Mouse (Mus musculus) MEL (cell line): Measurements from ENCODE around the gene 4930539E08Rik. TPM values are rescaled to one million over a fixed set of nuclear protein-coding genes. Genes with fewer than 3 reads are reported as not detected.

Experiments used
- DNase-seq: peaks from one replicate; pipeline ENCODE4 v3.0.0; 2011; ENCODE audit warnings: low read depth, low spot score
- H3K27ac ChIP-seq: 2 replicates; pipeline ENCODE4 v1.5.1; 2012; ENCODE audit warnings: low read depth, mild to moderate bottlenecking, control low read depth, low read length, moderate library complexity; ENCODE audit not compliant: control insufficient read depth
- H3K27me3 ChIP-seq, 2 experiments: fragments of 150-350 bp in 1 of 2; sonication (generic) in 1 of 2; 2 replicates each; pipeline ENCODE4 v1.6.1; 2012; ENCODE audit warnings: low read length in 2 of 2, mild to moderate bottlenecking in 2 of 2, improper control_type of control experiment in 1 of 2, moderate library complexity in 1 of 2; ENCODE audit not compliant: insufficient read depth in 2 of 2, control insufficient read depth in 1 of 2
- H3K36me3 ChIP-seq, 2 experiments: 2 replicates each; pipeline ENCODE4 v1.6.1; 2012 to 2014; ENCODE audit warnings: low read length in 2 of 2, improper control_type of control experiment in 1 of 2, inconsistent platforms in 1 of 2, mild to moderate bottlenecking in 1 of 2; ENCODE audit not compliant: insufficient read depth in 2 of 2, control insufficient read depth in 1 of 2
- H3K4me1 ChIP-seq, 2 experiments: fragments of 150-350 bp in 1 of 2; sonication (generic) in 1 of 2; 2 replicates each; pipeline ENCODE4 v1.6.1; 2012; ENCODE audit warnings: low read length in 2 of 2, improper control_type of control experiment in 1 of 2, mild to moderate bottlenecking in 1 of 2; ENCODE audit not compliant: insufficient read depth in 2 of 2, control insufficient read depth in 1 of 2
- H3K4me3 ChIP-seq, 2 experiments: fragments of 150-350 bp in 1 of 2; sonication (generic) in 1 of 2; 2 replicates each; pipeline ENCODE4 v1.5.1; 2012; ENCODE audit warnings: low read depth in 2 of 2, low read length in 2 of 2, mild to moderate bottlenecking in 2 of 2, moderate library complexity in 2 of 2, control low read depth in 1 of 2, improper control_type of control experiment in 1 of 2; ENCODE audit not compliant: control insufficient read depth in 1 of 2, insufficient read depth in 1 of 2
- H3K79me2 ChIP-seq: 2 replicates; pipeline ENCODE4 v1.6.1; 2012; ENCODE audit warnings: mild to moderate bottlenecking, low read length, moderate library complexity; ENCODE audit not compliant: control insufficient read depth, poor library complexity, insufficient read depth
- H3K9ac ChIP-seq: 2 replicates; pipeline ENCODE4 v1.6.1; 2012; ENCODE audit warnings: low read depth, mild to moderate bottlenecking, control low read depth, low read length, moderate library complexity; ENCODE audit not compliant: control insufficient read depth, poor library complexity, severe bottlenecking
- H3K9me3 ChIP-seq: fragments of 150-350 bp; sonication (generic); replicated peaks from 2 replicates; pipeline ENCODE4 v1.6.1; 2012; ENCODE audit warnings: mild to moderate bottlenecking, low read length, improper control_type of control experiment, moderate library complexity; ENCODE audit not compliant: insufficient read depth
- BHLHE40 ChIP-seq: IDR thresholded peaks from 2 replicates; pipeline ENCODE4 v1.6.1; 2012; ENCODE audit warnings: low read depth, mild to moderate bottlenecking, inconsistent platforms, low read length, improper control_type of control experiment, borderline replicate concordance
- CHD2 ChIP-seq: IDR thresholded peaks from 2 replicates; pipeline ENCODE4 v1.6.1; 2011; ENCODE audit warnings: low read length, improper control_type of control experiment
- CTCF ChIP-seq, 3 experiments: IDR thresholded peaks in 2 of 3; conservative IDR thresholded peaks in 1 of 3; 2 replicates each; pipeline ENCODE4 v1.5.1; 2011 to 2012; ENCODE audit warnings: low read length in 3 of 3, low read depth in 2 of 3, mild to moderate bottlenecking in 2 of 3, improper control_type of control experiment in 1 of 3, inconsistent platforms in 1 of 3, mixed read lengths in 1 of 3, moderate library complexity in 1 of 3; ENCODE audit not compliant: control insufficient read depth in 1 of 3, insufficient read depth in 1 of 3, poor library complexity in 1 of 3, severe bottlenecking in 1 of 3
- E2F4 ChIP-seq: IDR thresholded peaks from 2 replicates; pipeline ENCODE4 v1.6.1; 2011; ENCODE audit warnings: low read depth, low read length, improper control_type of control experiment, borderline replicate concordance
- ELF1 ChIP-seq: IDR thresholded peaks from 2 replicates; pipeline ENCODE4 v1.6.1; 2014; ENCODE audit warnings: low read depth, mild to moderate bottlenecking, inconsistent platforms, low read length, improper control_type of control experiment, moderate library complexity
- ETS1 ChIP-seq: IDR thresholded peaks from 2 replicates; pipeline ENCODE4 v1.6.1; 2012; ENCODE audit warnings: low read depth, mild to moderate bottlenecking, inconsistent platforms, low read length, improper control_type of control experiment, moderate library complexity
- JUND ChIP-seq: IDR thresholded peaks from 2 replicates; pipeline ENCODE4 v1.6.1; 2011; ENCODE audit warnings: low read depth, mild to moderate bottlenecking, improper control_type of control experiment, low read length
- KAT2A ChIP-seq: conservative IDR thresholded peaks from 2 replicates; pipeline ENCODE4 v1.6.1; 2012; ENCODE audit warnings: low read depth, low read length, improper control_type of control experiment, inconsistent platforms
- MAZ ChIP-seq: IDR thresholded peaks from 2 replicates; pipeline ENCODE4 v1.6.1; 2012; ENCODE audit warnings: low read depth, mild to moderate bottlenecking, inconsistent platforms, low read length, improper control_type of control experiment
- MEF2A ChIP-seq: IDR thresholded peaks from 2 replicates; pipeline ENCODE4 v1.6.1; 2014; ENCODE audit warnings: low read depth, mild to moderate bottlenecking, inconsistent platforms, low read length, improper control_type of control experiment; ENCODE audit not compliant: poor library complexity, insufficient replicate concordance, severe bottlenecking; ENCODE audit errors: extremely low read depth
- MXI1 ChIP-seq: IDR thresholded peaks from 2 replicates; pipeline ENCODE4 v1.6.1; 2011; ENCODE audit warnings: mild to moderate bottlenecking, low read depth, low read length, improper control_type of control experiment
- MYB ChIP-seq: IDR thresholded peaks from 2 replicates; pipeline ENCODE4 v1.6.1; 2011; ENCODE audit warnings: mild to moderate bottlenecking, low read depth, low read length, improper control_type of control experiment
- MYC ChIP-seq: IDR thresholded peaks from 2 replicates; pipeline ENCODE4 v1.6.1; 2011; ENCODE audit warnings: low read depth, mild to moderate bottlenecking, low read length, improper control_type of control experiment, moderate library complexity
- NELFE ChIP-seq: IDR thresholded peaks from 2 replicates; pipeline ENCODE4 v1.6.1; 2011; ENCODE audit warnings: low read depth, low read length, improper control_type of control experiment
- NRF1 ChIP-seq: IDR thresholded peaks from 2 replicates; pipeline ENCODE4 v1.6.1; 2014; ENCODE audit warnings: low read depth, mild to moderate bottlenecking, inconsistent platforms, low read length, improper control_type of control experiment, moderate library complexity; ENCODE audit not compliant: poor library complexity, insufficient read depth, severe bottlenecking
- POLR2A ChIP-seq, 2 experiments: IDR thresholded peaks; 2 replicates each; pipeline ENCODE4 v1.6.1; 2011 to 2012; ENCODE audit warnings: low read length in 2 of 2, mild to moderate bottlenecking in 2 of 2, control low read depth in 1 of 2, improper control_type of control experiment in 1 of 2, low read depth in 1 of 2, moderate library complexity in 1 of 2; ENCODE audit not compliant: control insufficient read depth in 1 of 2, insufficient read depth in 1 of 2, poor library complexity in 1 of 2
- RAD21 ChIP-seq: IDR thresholded peaks from 2 replicates; pipeline ENCODE4 v1.6.1; 2011; ENCODE audit warnings: mild to moderate bottlenecking, low read depth, low read length, improper control_type of control experiment
- SIN3A ChIP-seq: IDR thresholded peaks from 2 replicates; pipeline ENCODE4 v1.6.1; 2012; ENCODE audit warnings: low read length, improper control_type of control experiment, inconsistent platforms
- SMC3 ChIP-seq: IDR thresholded peaks from 2 replicates; pipeline ENCODE4 v1.6.1; 2011; ENCODE audit warnings: low read depth, low read length, improper control_type of control experiment
- TCF12 ChIP-seq: IDR thresholded peaks from 2 replicates; pipeline ENCODE4 v1.6.1; 2014; ENCODE audit warnings: low read depth, mild to moderate bottlenecking, inconsistent platforms, low read length, improper control_type of control experiment, moderate library complexity
- USF1 ChIP-seq: IDR thresholded peaks from 2 replicates; pipeline ENCODE4 v1.6.1; 2014; ENCODE audit warnings: low read depth, mild to moderate bottlenecking, inconsistent platforms, low read length, improper control_type of control experiment, moderate library complexity
- USF2 ChIP-seq, 2 experiments: IDR thresholded peaks; 2 replicates each; pipeline ENCODE4 v1.6.1; 2011 to 2012; ENCODE audit warnings: improper control_type of control experiment in 2 of 2, low read length in 2 of 2, borderline replicate concordance in 1 of 2, inconsistent platforms in 1 of 2, low read depth in 1 of 2, mild to moderate bottlenecking in 1 of 2; ENCODE audit not compliant: insufficient read depth in 1 of 2
- ZC3H11A ChIP-seq: IDR thresholded peaks from 2 replicates; pipeline ENCODE4 v1.6.1; 2012; ENCODE audit warnings: low read depth, mild to moderate bottlenecking, inconsistent platforms, low read length, improper control_type of control experiment
- ZNF384 ChIP-seq: IDR thresholded peaks from 2 replicates; pipeline ENCODE4 v1.6.1; 2012; ENCODE audit warnings: low read depth, mild to moderate bottlenecking, inconsistent platforms, low read length, improper control_type of control experiment
- polyA plus RNA-seq, 2 experiments: library from polyadenylated mRNA; stranded (reverse) in 1 of 2; unstranded in 1 of 2; fragments of >175 nt in 1 of 2; fragments of >200 nt in 1 of 2; gene quantifications; 2 replicates each; pipeline versions ENCODE4 v1.2.1 to v1.2.4; 2012; ENCODE audit warnings: low replicate concordance in 2 of 2, low read depth in 1 of 2; ENCODE audit not compliant: insufficient read length in 2 of 2, insufficient read depth in 1 of 2, missing spikeins in 1 of 2
- total RNA-seq: library from RNA; depleted of rRNA; stranded (reverse); fragments of 300-350 nt; gene quantifications from 2 replicates; pipeline ENCODE4 v1.2.3, GENCODE M21; 2012

Gene 4930539E08Rik
- total and polyA plus RNA-seq, 3 experiments: 0.01 to 0.04 TPM; not detected in 1

- Histone ChIP-seq H3K27me3 (no peaks in the 10 kb centered on the region), H3K9me3 (no peaks in the 10 kb centered on the region), H3K9ac (no peak overlapping the region), H3K79me2 (no peaks in the 10 kb centered on the region), H3K36me3 (peaks cover 0 to 4% of the 10 kb centered on the region in 2 experiments; a peak in 2 of 4 replicates)
- TF ChIP-seq SMC3: peak; percentile 55
- peak in 2 of 3 experiments; percentile 53 to 57; a peak in 3 of 6 replicates for TF ChIP-seq CTCF (IDR thresholded peaks at IDR 0.05 in 2 of 3, conservative IDR thresholded peaks at IDR 0.05 in 1 of 3; ENCODE audit: control insufficient read depth in 1 of 3, insufficient read depth in 1 of 3, low read depth in 2 of 3, low read length in 3 of 3, poor library complexity in 1 of 3, severe bottlenecking in 1 of 3)
- TF ChIP-seq SIN3A: no peak
- TF ChIP-seq E2F4: no peak
- TF ChIP-seq ZNF384: peak; percentile 53; the same call in 1 of the 2 replicates
- TF ChIP-seq POLR2A (IDR thresholded peaks at IDR 0.05; ENCODE audit: control insufficient read depth in 1 of 2, insufficient read depth in 1 of 2, low read depth in 1 of 2, low read length in 2 of 2, poor library complexity in 1 of 2): no peak
- TF ChIP-seq USF2 (IDR thresholded peaks at IDR 0.05; ENCODE audit: borderline replicate concordance in 1 of 2, insufficient read depth in 1 of 2, low read depth in 1 of 2, low read length in 2 of 2): no peak
- TF ChIP-seq NRF1: no peak
- no peak for TF ChIP-seq MAZ
- no peak for TF ChIP-seq KAT2A
- TF ChIP-seq ZC3H11A: peak; percentile 33; the same call in 1 of the 2 replicates
- no peak for TF ChIP-seq USF1
- no peak for TF ChIP-seq MXI1
- TF ChIP-seq RAD21: peak; percentile 39
- TF ChIP-seq, all 39 proteins: peak for 5
- peak; percentile 56 for DNase-seq
- peaks cover 0 to 5% of the 10 kb centered on the region in 2 experiments; a peak in 1 of 4 replicates for H3K4me1 ChIP-seq
- H3K4me3 ChIP-seq: no peak overlapping the region
- no peak overlapping the region for H3K27ac ChIP-seq
Observed at GRCm38 (mm10) chr17:28901559-28901958, 13.6 kb downstream of the 4930539E08Rik start.

GRCm38 (mm10) chr17:28899427-28899826 is 15.7 kb downstream of the 4930539E08Rik start:
- no peak overlapping the region for H3K9ac ChIP-seq
- H3K4me3 ChIP-seq: no peak overlapping the region
- peaks cover 5% of the 10 kb centered on the region; the same call in 1 of the 2 replicates for H3K79me2 ChIP-seq
- no peak for TF ChIP-seq TCF12
- no peak for TF ChIP-seq POLR2A (IDR thresholded peaks at IDR 0.05; ENCODE audit: control insufficient read depth in 1 of 2, insufficient read depth in 1 of 2, low read depth in 1 of 2, low read length in 2 of 2, poor library complexity in 1 of 2)
- TF ChIP-seq ZNF384: no peak
- no peak for TF ChIP-seq MAZ
- no peak for TF ChIP-seq MYB
- no peak for TF ChIP-seq CHD2
- no peak for TF ChIP-seq ETS1
- TF ChIP-seq BHLHE40: no peak
- TF ChIP-seq MEF2A: no peak
- TF ChIP-seq ELF1: no peak
- TF ChIP-seq ZC3H11A: no peak
- TF ChIP-seq SIN3A: no peak
- no peak for TF ChIP-seq NELFE
- no peak for TF ChIP-seq MYC
- no peak for TF ChIP-seq JUND
- no peaks in the 10 kb centered on the region for H3K9me3 ChIP-seq
- H3K27me3 ChIP-seq: no peaks in the 10 kb centered on the region
- peaks cover 0 to 5% of the 10 kb centered on the region in 2 experiments; a peak in 1 of 4 replicates for H3K4me1 ChIP-seq
- no peak for DNase-seq
- H3K27ac ChIP-seq: no peak overlapping the region
- H3K36me3 ChIP-seq: peaks cover 0 to 4% of the 10 kb centered on the region in 2 experiments; a peak in 2 of 4 replicates
